Mouse (Mus musculus) testis, adult 2 months (tissue): ENCODE data around the gene Taf3.

Experiments
- CTCF ChIP-seq: fragments of 200-500 bp; IDR thresholded peaks from 2 replicates; pipeline ENCODE4 v1.5.1; 2012; ENCODE audit warnings: low read depth, mild to moderate bottlenecking, inconsistent platforms, low read length, moderate library complexity; ENCODE audit not compliant: control insufficient read depth, insufficient read depth, insufficient replicate concordance
- POLR2A ChIP-seq: fragments of 200-500 bp; IDR thresholded peaks from 2 replicates; pipeline ENCODE4 v1.6.1; 2012; ENCODE audit warnings: low read depth, mild to moderate bottlenecking, inconsistent platforms, low read length, moderate library complexity; ENCODE audit not compliant: control insufficient read depth

DNA sequence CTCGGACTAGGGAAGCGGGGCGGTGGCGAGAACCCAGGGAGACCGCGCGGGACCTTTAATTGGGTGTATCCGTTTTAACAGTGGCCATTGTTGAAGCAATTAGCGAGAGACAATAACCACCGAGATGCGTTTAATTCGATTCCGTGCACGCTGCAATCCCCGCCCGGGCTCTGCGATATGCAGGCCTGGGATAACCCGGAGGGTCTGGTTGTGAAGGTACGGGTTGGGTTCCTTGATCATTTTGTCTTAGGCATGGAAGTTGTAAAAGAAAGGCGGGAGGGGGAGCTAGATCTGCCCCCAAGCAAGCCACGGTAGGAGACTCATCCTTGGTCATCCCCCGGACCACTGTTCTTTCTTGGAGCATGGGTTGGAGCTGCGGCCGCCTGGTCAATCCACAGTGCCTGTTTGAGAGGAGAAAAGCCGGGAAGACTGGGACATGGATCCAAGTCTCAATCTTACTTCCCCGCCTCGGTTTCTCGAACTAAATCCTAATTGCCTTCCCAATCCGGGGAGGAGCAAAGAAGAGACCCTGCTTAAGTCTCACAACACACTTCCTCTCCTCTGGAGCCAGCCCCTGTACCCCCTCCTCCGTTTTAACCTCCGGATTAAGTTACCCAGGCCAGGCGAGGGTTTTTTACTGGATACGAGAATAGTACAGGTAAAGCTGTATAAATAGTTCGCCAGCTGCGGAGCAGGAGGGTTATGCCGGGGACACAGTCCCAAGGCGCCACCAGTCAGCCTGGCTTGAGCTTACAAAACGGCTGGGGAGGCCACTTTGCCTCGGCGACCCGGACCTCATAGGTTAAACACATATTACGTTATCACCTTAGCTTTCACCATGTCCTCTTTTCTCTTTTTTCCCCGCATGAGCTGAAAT, 165.2 kb downstream of the Taf3 start:
- TF ChIP-seq CTCF (no peak), POLR2A (no peak)
